Mouse (Mus musculus) liver (tissue): Measurements from ENCODE around the gene Mrpl20.

ENCODE experiments used
- DNase-seq: peaks from one replicate; pipeline ENCODE4 v3.0.0-alpha.2; 2020; ENCODE audit warnings: mixed read lengths

Gene Mrpl20

GRCm38 (mm10) chr4:155833234-155833633 is 30.6 kb downstream of the Mrpl20 start:
- no peak for DNase-seq

- peak; percentile 73 for DNase-seq
Observed at GRCm38 (mm10) chr4:155833836-155834235, 31.2 kb downstream of the Mrpl20 start.

GRCm38 (mm10) chr4:155837404-155838010 is 34.8 kb downstream of the Mrpl20 start:
- no peak for DNase-seq

- no peak for DNase-seq
Observed at GRCm38 (mm10) chr4:155838187-155839153, 35.8 kb downstream of the Mrpl20 start.

GRCm38 (mm10) chr4:155839483-155839910 is 36.8 kb downstream of the Mrpl20 start, which contains the start of gene Mxra8:
Gene Mxra8 (plus strand): TSS chr4:155839680.
- DNase-seq = peak; percentile 70

GRCm38 (mm10) chr4:155840076-155841002 is 37.7 kb downstream of the Mrpl20 start:
- DNase-seq = no peak

GRCm38 (mm10) chr4:155841003-155841454 is 38.4 kb downstream of the Mrpl20 start:
- peak; percentile 76 for DNase-seq

GRCm38 (mm10) chr4:155841651-155842270 is 39.1 kb downstream of the Mrpl20 start:
- no peak for DNase-seq

- no peak for DNase-seq
Observed at GRCm38 (mm10) chr4:155843231-155843630, 40.6 kb downstream of the Mrpl20 start.

- DNase-seq = peak; percentile 97
Observed at GRCm38 (mm10) chr4:155846871-155847578, 44.3 kb downstream of the Mrpl20 start, which contains the start of gene Dvl1. Gene Dvl1 (plus strand): TSS chr4:155847402.

GRCm38 (mm10) chr4:155847591-155848352 is 45.1 kb downstream of the Mrpl20 start:
- DNase-seq = peak; percentile 56

GRCm38 (mm10) chr4:155848434-155849095 is 45.9 kb downstream of the Mrpl20 start:
- no peak for DNase-seq

GRCm38 (mm10) chr4:155849391-155849790 is 46.7 kb downstream of the Mrpl20 start:
- no peak for DNase-seq

GRCm38 (mm10) chr4:155849792-155850451 is 47.2 kb downstream of the Mrpl20 start:
- no peak for DNase-seq

- DNase-seq = no peak
Observed at GRCm38 (mm10) chr4:155851368-155851767, 48.7 kb downstream of the Mrpl20 start.

GRCm38 (mm10) chr4:155851951-155852411 is 49.3 kb downstream of the Mrpl20 start:
- no peak for DNase-seq

- no peak for DNase-seq
Observed at GRCm38 (mm10) chr4:155853421-155853820, 50.7 kb downstream of the Mrpl20 start.

- DNase-seq = no peak
Observed at GRCm38 (mm10) chr4:155854991-155855390, 52.3 kb downstream of the Mrpl20 start.

- DNase-seq = no peak
Observed at GRCm38 (mm10) chr4:155856071-155856470, 53.4 kb downstream of the Mrpl20 start.
